Mouse (Mus musculus): ENCODE data around the gene Tekt5. TPM values are rescaled to one million over a fixed set of nuclear protein-coding genes. Genes with fewer than 3 reads are reported as not detected.

The Tekt5 gene
- polyA plus RNA-seq, 1 experiment, result 6.5 TPM

- TF ChIP-seq POLR2A (IDR thresholded peaks at IDR 0.05; ENCODE audit: borderline replicate concordance, extremely low read depth, insufficient read depth, insufficient read length, poor library complexity, severe bottlenecking) (no peak), CTCF (IDR thresholded peaks at IDR 0.05; ENCODE audit: borderline replicate concordance, extremely low read depth, insufficient read depth, insufficient read length) (no peak)
Measured at GRCm38 (mm10) chr16:10377286-10377685, 18.0 kb downstream of the Tekt5 start.

GRCm38 (mm10) chr16:10374254-10375011, 20.9 kb downstream of the Tekt5 start:
- TF ChIP-seq POLR2A (IDR thresholded peaks at IDR 0.05; ENCODE audit: borderline replicate concordance, extremely low read depth, insufficient read depth, insufficient read length, poor library complexity, severe bottlenecking) (no peak), CTCF (IDR thresholded peaks at IDR 0.05; ENCODE audit: borderline replicate concordance, extremely low read depth, insufficient read depth, insufficient read length) (no peak)
- DNase-seq (ENCODE audit: low read depth), result peak; percentile 88

More at GRCm38 (mm10) chr16:10377286-10377685, 18.0 kb downstream of the Tekt5 start:
- no peak for DNase-seq (ENCODE audit: low read depth)

GRCm38 (mm10) chr16:10372372-10372771, 22.9 kb downstream of the Tekt5 start:
- no peak for TF ChIP-seq POLR2A (IDR thresholded peaks at IDR 0.05; ENCODE audit: borderline replicate concordance, extremely low read depth, insufficient read depth, insufficient read length, poor library complexity, severe bottlenecking)
- no peak for TF ChIP-seq CTCF (IDR thresholded peaks at IDR 0.05; ENCODE audit: borderline replicate concordance, extremely low read depth, insufficient read depth, insufficient read length)
- no peak for DNase-seq (ENCODE audit: low read depth)

GRCm38 (mm10) chr16:10369996-10370395, 25.3 kb downstream of the Tekt5 start:
- DNase-seq (ENCODE audit: low read depth), result no peak

GRCm38 (mm10) chr16:10369468-10369934, 25.8 kb downstream of the Tekt5 start:
- TF ChIP-seq POLR2A (IDR thresholded peaks at IDR 0.05; ENCODE audit: borderline replicate concordance, extremely low read depth, insufficient read depth, insufficient read length, poor library complexity, severe bottlenecking), result no peak
- TF ChIP-seq CTCF (IDR thresholded peaks at IDR 0.05; ENCODE audit: borderline replicate concordance, extremely low read depth, insufficient read depth, insufficient read length), result no peak
- DNase-seq (ENCODE audit: low read depth), result peak; percentile 69

More at GRCm38 (mm10) chr16:10369996-10370395, 25.3 kb downstream of the Tekt5 start:
- TF ChIP-seq CTCF (IDR thresholded peaks at IDR 0.05; ENCODE audit: borderline replicate concordance, extremely low read depth, insufficient read depth, insufficient read length) (no peak), POLR2A (IDR thresholded peaks at IDR 0.05; ENCODE audit: borderline replicate concordance, extremely low read depth, insufficient read depth, insufficient read length, poor library complexity, severe bottlenecking) (no peak)

- peak; percentile 88 for DNase-seq (ENCODE audit: low read depth)
- TF ChIP-seq POLR2A (IDR thresholded peaks at IDR 0.05; ENCODE audit: borderline replicate concordance, extremely low read depth, insufficient read depth, insufficient read length, poor library complexity, severe bottlenecking) (no peak), CTCF (IDR thresholded peaks at IDR 0.05; ENCODE audit: borderline replicate concordance, extremely low read depth, insufficient read depth, insufficient read length) (no peak)
Measured at GRCm38 (mm10) chr16:10366240-10367217, 28.8 kb downstream of the Tekt5 start.

- TF ChIP-seq POLR2A (IDR thresholded peaks at IDR 0.05; ENCODE audit: borderline replicate concordance, extremely low read depth, insufficient read depth, insufficient read length, poor library complexity, severe bottlenecking), result no peak
- TF ChIP-seq CTCF (IDR thresholded peaks at IDR 0.05; ENCODE audit: borderline replicate concordance, extremely low read depth, insufficient read depth, insufficient read length), result no peak
- no peak for DNase-seq (ENCODE audit: low read depth)
Measured at GRCm38 (mm10) chr16:10365796-10366195, 29.5 kb downstream of the Tekt5 start.

- no peak for TF ChIP-seq CTCF (IDR thresholded peaks at IDR 0.05; ENCODE audit: borderline replicate concordance, extremely low read depth, insufficient read depth, insufficient read length)
- TF ChIP-seq POLR2A (IDR thresholded peaks at IDR 0.05; ENCODE audit: borderline replicate concordance, extremely low read depth, insufficient read depth, insufficient read length, poor library complexity, severe bottlenecking), result no peak
- DNase-seq (ENCODE audit: low read depth), result no peak
Measured at GRCm38 (mm10) chr16:10363061-10363460, 32.2 kb downstream of the Tekt5 start.

- TF ChIP-seq CTCF (IDR thresholded peaks at IDR 0.05; ENCODE audit: borderline replicate concordance, extremely low read depth, insufficient read depth, insufficient read length), result no peak
- no peak for TF ChIP-seq POLR2A (IDR thresholded peaks at IDR 0.05; ENCODE audit: borderline replicate concordance, extremely low read depth, insufficient read depth, insufficient read length, poor library complexity, severe bottlenecking)
- no peak for DNase-seq (ENCODE audit: low read depth)
Measured at GRCm38 (mm10) chr16:10359241-10359640, 36.0 kb downstream of the Tekt5 start.

- peak; percentile 19; the same call in 1 of the 2 replicates for TF ChIP-seq POLR2A (IDR thresholded peaks at IDR 0.05; ENCODE audit: borderline replicate concordance, extremely low read depth, insufficient read depth, insufficient read length, poor library complexity, severe bottlenecking)
- TF ChIP-seq CTCF (IDR thresholded peaks at IDR 0.05; ENCODE audit: borderline replicate concordance, extremely low read depth, insufficient read depth, insufficient read length), result no peak
- peak; percentile 88 for DNase-seq (ENCODE audit: low read depth)
Measured at GRCm38 (mm10) chr16:10358010-10358934, 37.0 kb downstream of the Tekt5 start.
